Mouse (Mus musculus) brain, embryonic 18.5 days (tissue): ENCODE results near the gene Fam172a.
A peak's percentile ranks its signal among the peaks of the same experiment; 100 is the strongest.

ENCODE experiments used
- DNase-seq: peaks from one replicate; pipeline ENCODE4 v3.0.0-alpha.2; 2012; ENCODE audit warnings: low read depth, low spot score

The Fam172a gene

GRCm38 (mm10) chr13:78178771-78179170 lies 476.9 kb downstream of the Fam172a start:
- DNase-seq = no peak

GRCm38 (mm10) chr13:78179312-78180097 lies 477.7 kb downstream of the Fam172a start:
- DNase-seq = no peak

- no peak for DNase-seq
Observed at GRCm38 (mm10) chr13:78180261-78180660, 478.4 kb downstream of the Fam172a start.

GRCm38 (mm10) chr13:78181071-78181929 lies 479.5 kb downstream of the Fam172a start:
- DNase-seq = no peak

- DNase-seq = peak; percentile 76
Observed at GRCm38 (mm10) chr13:78181930-78182558, 480.2 kb downstream of the Fam172a start.

GRCm38 (mm10) chr13:78183004-78183403 lies 481.2 kb downstream of the Fam172a start:
- DNase-seq = no peak

- DNase-seq = no peak
Observed at GRCm38 (mm10) chr13:78183986-78184385, 482.2 kb downstream of the Fam172a start.

- no peak for DNase-seq
Observed at GRCm38 (mm10) chr13:78184786-78185466, 483.1 kb downstream of the Fam172a start.

GRCm38 (mm10) chr13:78186340-78186946 lies 484.6 kb downstream of the Fam172a start:
- DNase-seq = no peak

GRCm38 (mm10) chr13:78187833-78188232 lies 486.0 kb downstream of the Fam172a start:
- no peak for DNase-seq

- no peak for DNase-seq
Observed at GRCm38 (mm10) chr13:78189586-78189985, 487.8 kb downstream of the Fam172a start.

GRCm38 (mm10) chr13:78193211-78193610 lies 491.4 kb downstream of the Fam172a start:
- no peak for DNase-seq

- no peak for DNase-seq
Observed at GRCm38 (mm10) chr13:78194135-78194849, 492.5 kb downstream of the Fam172a start.

GRCm38 (mm10) chr13:78194850-78195600 lies 493.2 kb downstream of the Fam172a start:
- no peak for DNase-seq

GRCm38 (mm10) chr13:78195601-78196115 lies 493.8 kb downstream of the Fam172a start:
- no peak for DNase-seq

GRCm38 (mm10) chr13:78196236-78196796 lies 494.5 kb downstream of the Fam172a start:
- no peak for DNase-seq

GRCm38 (mm10) chr13:78197286-78197818 lies 495.5 kb downstream of the Fam172a start:
- DNase-seq = no peak

- DNase-seq = no peak
Observed at GRCm38 (mm10) chr13:78197819-78198390, 496.1 kb downstream of the Fam172a start.
